Mouse (Mus musculus) heart, embryonic 13.5 days (tissue): Measurements from ENCODE around the gene Tmem114. TPM values are rescaled to one million over a fixed set of nuclear protein-coding genes. Genes with fewer than 3 reads are reported as not detected.

Source experiments
- ATAC-seq: fragments of 200-750 bp; cut with Nextera tagmentation; 2 replicates; pipeline ENCODE4 v1.8.0; 2017; ENCODE audit warnings: moderate TSS enrichment; ENCODE audit not compliant: insufficient number of reproducible peaks, low FRiP score, low TSS enrichment; ENCODE audit errors: extremely low read depth
- H3K27ac ChIP-seq: fragments of 300-500 bp; sonication (generic); replicated peaks from 2 replicates; pipeline ENCODE4 v1.5.1; 2015; ENCODE audit warnings: moderate library complexity, mild to moderate bottlenecking, inconsistent platforms
- H3K27me3 ChIP-seq: fragments of 300-500 bp; sonication (generic); replicated peaks from 2 replicates; pipeline ENCODE4 v1.6.1; 2015; ENCODE audit warnings: mild to moderate bottlenecking, inconsistent platforms
- H3K36me3 ChIP-seq: fragments of 300-500 bp; sonication (generic); 2 replicates; pipeline ENCODE4 v1.6.1; 2015; ENCODE audit warnings: mild to moderate bottlenecking, inconsistent platforms
- H3K4me1 ChIP-seq: fragments of 300-500 bp; sonication (generic); 2 replicates; pipeline ENCODE4 v1.6.1; 2015; ENCODE audit warnings: inconsistent platforms
- H3K4me2 ChIP-seq: fragments of 300-500 bp; sonication (generic); 2 replicates; pipeline ENCODE4 v1.6.1; 2015; ENCODE audit warnings: inconsistent platforms, mild to moderate bottlenecking, moderate library complexity
- H3K4me3 ChIP-seq: fragments of 300-500 bp; sonication (generic); 2 replicates; pipeline ENCODE4 v1.5.1; 2015; ENCODE audit warnings: moderate library complexity, mild to moderate bottlenecking, inconsistent platforms
- H3K9ac ChIP-seq: fragments of 300-500 bp; sonication (generic); 2 replicates; pipeline ENCODE4 v1.6.1; 2015; ENCODE audit warnings: inconsistent platforms, mild to moderate bottlenecking, moderate library complexity
- H3K9me3 ChIP-seq: fragments of 300-500 bp; sonication (generic); 2 replicates; pipeline ENCODE4 v1.6.1; 2016; ENCODE audit warnings: inconsistent platforms
- WGBS: fragments of 180-500 bp; shearing (Covaris S2); methylation state at CpG from one replicate; pipeline ENCODE4 v1.1.7; 2015; ENCODE audit warnings: mixed read lengths; 5-methylcytosine and 5-hydroxymethylcytosine counted together
- polyA plus RNA-seq: library from polyadenylated mRNA; unstranded; fragments of >200 nt; fragmentation: Nextera tagmentation; extraction: Ambion mirVana; gene quantifications from 2 replicates; pipeline ENCODE4 v1.2.1, GENCODE M21; 2015

Tmem114 gene
- polyA plus RNA-seq, result not detected in 2 replicates

GRCm38 (mm10) chr16:8424971-8425330 lies at the start of gene Tmem114:
Gene Tmem114, minus strand, starts transcription at chr16:8425136.
- H3K4me1 ChIP-seq, result peaks cover 10% of the 10 kb centered on the region
- H3K9ac ChIP-seq, result 0 out of 2 replicates have a peak within 1 kb of the TSS, but pooled peaks have one; percentile 10
- H3K27ac ChIP-seq, result no peak within 1 kb of the TSS
- peak within 1 kb of the TSS; percentile 69 for H3K4me2 ChIP-seq
- peaks cover 77% of the 10 kb centered on the region for H3K27me3 ChIP-seq
- no peaks in the 10 kb centered on the region for H3K9me3 ChIP-seq
- H3K36me3 ChIP-seq, result no peaks in the 10 kb centered on the region
- 3% methylated on average over 16 of the region's 16 CpGs for WGBS
- ATAC-seq, result no peak
- H3K4me3 ChIP-seq, result peak within 1 kb of the TSS; percentile 45

GRCm38 (mm10) chr16:8470603-8471481 lies 45.9 kb upstream of the Tmem114 start, which contains the start of gene Mettl22:
Gene Mettl22, plus strand, starts transcription at chr16:8470788.
- WGBS, result under 1% methylated on average over 48 of the region's 48 CpGs
- peak within 1 kb of the TSS; percentile 84 for H3K9ac ChIP-seq
- H3K4me1 ChIP-seq, result peaks cover 4% of the 10 kb centered on the region
- H3K9me3 ChIP-seq, result no peaks in the 10 kb centered on the region
- peak within 1 kb of the TSS; percentile 86 for H3K27ac ChIP-seq
- H3K4me2 ChIP-seq, result peak within 1 kb of the TSS; percentile 73
- peak within 1 kb of the TSS; percentile 69 for H3K4me3 ChIP-seq
- peak; percentile 88 for ATAC-seq
- H3K27me3 ChIP-seq, result no peaks in the 10 kb centered on the region
- peaks cover 8% of the 10 kb centered on the region for H3K36me3 ChIP-seq

- Histone ChIP-seq H3K4me1 (peaks cover 4% of the 10 kb centered on the region), H3K27ac (no peak overlapping the region), H3K4me2 (peak overlapping the region; percentile 73), H3K9me3 (no peaks in the 10 kb centered on the region), H3K36me3 (peaks cover 8% of the 10 kb centered on the region), H3K27me3 (no peaks in the 10 kb centered on the region), H3K4me3 (peak overlapping the region; percentile 69), H3K9ac (no peak overlapping the region)
- ATAC-seq, result no peak
- WGBS, result 80% methylated on average over 2 of the region's 2 CpGs
Measured at GRCm38 (mm10) chr16:8470132-8470531, 45.2 kb upstream of the Tmem114 start.

GRCm38 (mm10) chr16:8459098-8459497 lies 34.2 kb upstream of the Tmem114 start:
- H3K4me1 ChIP-seq, result no peaks in the 10 kb centered on the region
- H3K9me3 ChIP-seq, result no peaks in the 10 kb centered on the region
- H3K9ac ChIP-seq, result no peak overlapping the region
- H3K4me3 ChIP-seq, result no peak overlapping the region
- no peaks in the 10 kb centered on the region for H3K36me3 ChIP-seq
- H3K27ac ChIP-seq, result no peak overlapping the region
- ATAC-seq, result no peak
- 32% methylated on average over 6 of the region's 6 CpGs for WGBS
- peaks cover 16% of the 10 kb centered on the region for H3K27me3 ChIP-seq
- no peak overlapping the region for H3K4me2 ChIP-seq

- H3K4me2 ChIP-seq, result no peak overlapping the region
- H3K27me3 ChIP-seq, result peaks cover 23% of the 10 kb centered on the region
- no peak overlapping the region for H3K4me3 ChIP-seq
- H3K9me3 ChIP-seq, result no peaks in the 10 kb centered on the region
- H3K36me3 ChIP-seq, result no peaks in the 10 kb centered on the region
- ATAC-seq, result no peak
- no peaks in the 10 kb centered on the region for H3K4me1 ChIP-seq
- WGBS, result 87% methylated on average over 4 of the region's 4 CpGs
- no peak overlapping the region for H3K9ac ChIP-seq
- no peak overlapping the region for H3K27ac ChIP-seq
Measured at GRCm38 (mm10) chr16:8458391-8458790, 33.5 kb upstream of the Tmem114 start.

- H3K36me3 ChIP-seq, result no peaks in the 10 kb centered on the region
- H3K27me3 ChIP-seq, result peaks cover 32% of the 10 kb centered on the region
- H3K4me3 ChIP-seq, result no peak overlapping the region
- H3K4me2 ChIP-seq, result no peak overlapping the region
- H3K9me3 ChIP-seq, result no peaks in the 10 kb centered on the region
- no peak overlapping the region for H3K27ac ChIP-seq
- no peaks in the 10 kb centered on the region for H3K4me1 ChIP-seq
- no peak for ATAC-seq
- H3K9ac ChIP-seq, result no peak overlapping the region
- WGBS, result 27% methylated on average over 2 of the region's 2 CpGs
Measured at GRCm38 (mm10) chr16:8455221-8455620, 30.3 kb upstream of the Tmem114 start.

GRCm38 (mm10) chr16:8453301-8453700 lies 28.4 kb upstream of the Tmem114 start:
- WGBS, result 91% methylated on average over 2 of the region's 2 CpGs
- no peaks in the 10 kb centered on the region for H3K36me3 ChIP-seq
- peaks cover 36% of the 10 kb centered on the region for H3K27me3 ChIP-seq
- no peaks in the 10 kb centered on the region for H3K9me3 ChIP-seq
- no peak for ATAC-seq
- H3K9ac ChIP-seq, result no peak overlapping the region
- H3K4me3 ChIP-seq, result no peak overlapping the region
- H3K4me1 ChIP-seq, result no peaks in the 10 kb centered on the region
- H3K27ac ChIP-seq, result no peak overlapping the region
- no peak overlapping the region for H3K4me2 ChIP-seq

- ATAC-seq, result no peak
- 78% methylated on average over 6 of the region's 6 CpGs for WGBS
- H3K9me3 ChIP-seq, result no peaks in the 10 kb centered on the region
Measured at GRCm38 (mm10) chr16:8446256-8446655, 21.3 kb upstream of the Tmem114 start.

GRCm38 (mm10) chr16:8444911-8445310 lies 20.0 kb upstream of the Tmem114 start:
- H3K9me3 ChIP-seq, result no peaks in the 10 kb centered on the region
- WGBS, result 74% methylated on average over 7 of the region's 7 CpGs
- no peak overlapping the region for H3K4me3 ChIP-seq
- H3K4me2 ChIP-seq, result no peak overlapping the region
- H3K9ac ChIP-seq, result no peak overlapping the region
- no peak overlapping the region for H3K27ac ChIP-seq
- H3K36me3 ChIP-seq, result no peaks in the 10 kb centered on the region
- ATAC-seq, result no peak
- peaks cover 22% of the 10 kb centered on the region for H3K27me3 ChIP-seq
- H3K4me1 ChIP-seq, result no peaks in the 10 kb centered on the region

More at GRCm38 (mm10) chr16:8446256-8446655, 21.3 kb upstream of the Tmem114 start:
- H3K27ac ChIP-seq, result no peak overlapping the region
- H3K4me2 ChIP-seq, result no peak overlapping the region
- H3K9ac ChIP-seq, result no peak overlapping the region
- H3K4me1 ChIP-seq, result no peaks in the 10 kb centered on the region
- no peak overlapping the region for H3K4me3 ChIP-seq
- peaks cover 25% of the 10 kb centered on the region for H3K27me3 ChIP-seq
- no peaks in the 10 kb centered on the region for H3K36me3 ChIP-seq

GRCm38 (mm10) chr16:8432616-8433015 lies 7.7 kb upstream of the Tmem114 start:
- no peak for ATAC-seq
- Histone ChIP-seq H3K27me3 (peaks cover 2% of the 10 kb centered on the region), H3K36me3 (no peaks in the 10 kb centered on the region), H3K9ac (no peak overlapping the region), H3K9me3 (no peaks in the 10 kb centered on the region), H3K4me3 (no peak overlapping the region), H3K4me2 (no peak overlapping the region), H3K4me1 (no peaks in the 10 kb centered on the region), H3K27ac (no peak overlapping the region)
- 73% methylated on average over 3 of the region's 3 CpGs for WGBS

GRCm38 (mm10) chr16:8429531-8429930 lies 4.6 kb upstream of the Tmem114 start:
- no peak overlapping the region for H3K4me2 ChIP-seq
- ATAC-seq, result no peak
- H3K27ac ChIP-seq, result no peak overlapping the region
- no peaks in the 10 kb centered on the region for H3K9me3 ChIP-seq
- peaks cover 33% of the 10 kb centered on the region for H3K27me3 ChIP-seq
- H3K4me1 ChIP-seq, result peaks cover 6% of the 10 kb centered on the region
- H3K9ac ChIP-seq, result no peak overlapping the region
- 66% methylated on average over 4 of the region's 4 CpGs for WGBS
- no peak overlapping the region for H3K4me3 ChIP-seq
- no peaks in the 10 kb centered on the region for H3K36me3 ChIP-seq

GRCm38 (mm10) chr16:8425736-8426135 lies 800 bp upstream of the Tmem114 start:
- 67% methylated on average over 5 of the region's 5 CpGs for WGBS
- Histone ChIP-seq H3K36me3 (no peaks in the 10 kb centered on the region), H3K4me2 (no peak overlapping the region), H3K9ac (no peak overlapping the region), H3K27me3 (peaks cover 71% of the 10 kb centered on the region), H3K4me3 (no peak overlapping the region), H3K9me3 (no peaks in the 10 kb centered on the region), H3K4me1 (peaks cover 10% of the 10 kb centered on the region), H3K27ac (no peak overlapping the region)
- no peak for ATAC-seq
